9 mouse cellular contexts compared by ENCODE assay signal in genomic region chr11:4814507-4815450, GRCm38 (mm10).
"Had no signal": no experiment of that assay in that cellular context is flagged by ENCODE, and none has a peak within 500 bp of the region (broad histone marks: within the 10 kb centered on the region; RNA-seq: fewer than 3 reads in every experiment).

No protein-coding gene starts in this region.

- H3K4me3 ChIP-seq: limb, embryonic 10.5 days; liver, embryonic 15.5 days; midbrain, embryonic 13.5 days; stomach, embryonic 15.5 days had no signal

- H3K27ac ChIP-seq: limb, embryonic 10.5 days; liver, embryonic 15.5 days; midbrain, embryonic 13.5 days; stomach, embryonic 15.5 days had no signal

- DNase-seq: kidney, adult 11 months; kidney, postnatal 10 days; kidney, postnatal 4 days; lung, embryonic 14.5 days; lung, postnatal 14 days had no signal
